Mouse (Mus musculus): ENCODE measurements around the gene Foxa1. TPM values are rescaled to one million over a fixed set of nuclear protein-coding genes. Genes with fewer than 3 reads are reported as not detected.

The Foxa1 gene
- polyA plus RNA-seq, 1 experiment = not detected

- Histone ChIP-seq H3K4me3 (ENCODE audit: insufficient read depth, low read length) (no peak overlapping the region), H3K4me1 (ENCODE audit: control insufficient read depth, insufficient read depth, low read length) (no peaks in the 10 kb centered on the region), H3K27ac (ENCODE audit: insufficient read depth, low read length) (no peak overlapping the region)
- TF ChIP-seq CTCF (IDR thresholded peaks at IDR 0.05; ENCODE audit: extremely low read depth, insufficient read depth, low read length) = no peak
- TF ChIP-seq POLR2A (IDR thresholded peaks at IDR 0.05; ENCODE audit: extremely low read depth, insufficient read depth, low read length) = no peak
These were observed 4.6 kb downstream of the Foxa1 start for GRCm38 (mm10) chr12:57541931-57542745.

GRCm38 (mm10) chr12:57541118-57541517 lies 5.6 kb downstream of the Foxa1 start:
- no peak overlapping the region for H3K4me3 ChIP-seq (ENCODE audit: insufficient read depth, low read length)
- no peaks in the 10 kb centered on the region for H3K4me1 ChIP-seq (ENCODE audit: control insufficient read depth, insufficient read depth, low read length)
- H3K27ac ChIP-seq (ENCODE audit: insufficient read depth, low read length) = no peak overlapping the region
- TF ChIP-seq POLR2A (IDR thresholded peaks at IDR 0.05; ENCODE audit: extremely low read depth, insufficient read depth, low read length) (no peak), CTCF (IDR thresholded peaks at IDR 0.05; ENCODE audit: extremely low read depth, insufficient read depth, low read length) (no peak)

GRCm38 (mm10) chr12:57539551-57539985 lies 7.1 kb downstream of the Foxa1 start:
- H3K4me3 ChIP-seq (ENCODE audit: insufficient read depth, low read length) = no peak overlapping the region
- no peak overlapping the region for H3K27ac ChIP-seq (ENCODE audit: insufficient read depth, low read length)
- no peak for TF ChIP-seq POLR2A (IDR thresholded peaks at IDR 0.05; ENCODE audit: extremely low read depth, insufficient read depth, low read length)
- no peak for TF ChIP-seq CTCF (IDR thresholded peaks at IDR 0.05; ENCODE audit: extremely low read depth, insufficient read depth, low read length)
- H3K4me1 ChIP-seq (ENCODE audit: control insufficient read depth, insufficient read depth, low read length) = no peaks in the 10 kb centered on the region

DNA sequence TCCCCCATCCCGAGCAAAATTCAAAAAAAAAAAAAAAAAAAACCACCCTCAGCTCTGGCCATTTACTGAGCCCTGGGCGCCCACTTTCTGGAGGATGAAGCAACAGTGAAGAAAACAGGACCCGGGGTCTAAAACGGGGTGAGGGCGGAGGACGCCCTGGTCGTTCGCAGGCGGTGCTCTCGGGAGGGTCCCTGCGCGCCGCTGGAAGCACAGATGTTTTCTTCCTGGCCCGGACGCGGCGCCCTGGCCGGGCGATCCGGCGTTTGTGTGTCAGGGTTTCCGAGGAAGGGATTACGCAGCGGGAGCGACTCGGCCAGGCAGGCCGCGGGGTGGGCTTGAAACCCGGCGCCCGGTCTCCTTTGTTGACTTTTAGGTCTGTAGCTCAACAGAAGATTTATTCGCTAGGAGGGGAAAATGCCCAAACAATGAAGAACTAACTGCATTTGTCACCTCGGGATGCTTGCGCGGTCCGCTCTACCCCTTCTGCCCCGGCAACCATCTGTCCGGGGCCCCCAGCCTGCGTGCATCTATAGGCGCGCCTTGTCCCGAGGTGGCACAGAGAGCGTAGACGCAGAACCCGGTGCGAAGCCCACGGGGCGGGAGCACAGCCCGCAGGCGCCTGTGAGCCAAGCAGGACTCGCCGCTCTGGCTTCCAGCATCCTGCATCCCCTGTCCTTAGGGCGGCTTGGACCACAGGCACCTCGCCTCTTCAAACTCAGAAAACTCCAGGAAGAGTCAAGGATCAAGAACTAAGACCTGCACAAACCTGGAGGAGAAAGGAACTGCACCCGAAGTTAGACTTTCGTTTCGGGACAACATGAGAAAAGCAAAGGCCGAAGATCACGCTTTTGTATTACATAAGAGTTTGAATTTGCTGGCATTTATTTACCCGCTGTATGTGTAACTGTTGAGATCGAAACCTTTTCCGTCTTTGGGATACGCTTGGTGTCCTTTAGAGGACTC lies 7.8 kb downstream of the Foxa1 start:
- no peaks in the 10 kb centered on the region for H3K4me1 ChIP-seq (ENCODE audit: control insufficient read depth, insufficient read depth, low read length)
- no peak overlapping the region for H3K27ac ChIP-seq (ENCODE audit: insufficient read depth, low read length)
- TF ChIP-seq CTCF (IDR thresholded peaks at IDR 0.05; ENCODE audit: extremely low read depth, insufficient read depth, low read length) (no peak), POLR2A (IDR thresholded peaks at IDR 0.05; ENCODE audit: extremely low read depth, insufficient read depth, low read length) (no peak)
- H3K4me3 ChIP-seq (ENCODE audit: insufficient read depth, low read length) = no peak overlapping the region

- Histone ChIP-seq H3K4me1 (ENCODE audit: control insufficient read depth, insufficient read depth, low read length) (no peaks in the 10 kb centered on the region), H3K27ac (ENCODE audit: insufficient read depth, low read length) (no peak overlapping the region), H3K4me3 (ENCODE audit: insufficient read depth, low read length) (no peak overlapping the region)
- TF ChIP-seq POLR2A (IDR thresholded peaks at IDR 0.05; ENCODE audit: extremely low read depth, insufficient read depth, low read length) (no peak), CTCF (IDR thresholded peaks at IDR 0.05; ENCODE audit: extremely low read depth, insufficient read depth, low read length) (no peak)
These were observed 8.7 kb downstream of the Foxa1 start for GRCm38 (mm10) chr12:57537791-57538587.

- Histone ChIP-seq H3K4me1 (ENCODE audit: control insufficient read depth, insufficient read depth, low read length) (no peaks in the 10 kb centered on the region), H3K4me3 (ENCODE audit: insufficient read depth, low read length) (no peak overlapping the region), H3K27ac (ENCODE audit: insufficient read depth, low read length) (no peak overlapping the region)
- no peak for TF ChIP-seq POLR2A (IDR thresholded peaks at IDR 0.05; ENCODE audit: extremely low read depth, insufficient read depth, low read length)
- TF ChIP-seq CTCF (IDR thresholded peaks at IDR 0.05; ENCODE audit: extremely low read depth, insufficient read depth, low read length) = no peak
These were observed 9.6 kb downstream of the Foxa1 start for GRCm38 (mm10) chr12:57536909-57537670.

DNA sequence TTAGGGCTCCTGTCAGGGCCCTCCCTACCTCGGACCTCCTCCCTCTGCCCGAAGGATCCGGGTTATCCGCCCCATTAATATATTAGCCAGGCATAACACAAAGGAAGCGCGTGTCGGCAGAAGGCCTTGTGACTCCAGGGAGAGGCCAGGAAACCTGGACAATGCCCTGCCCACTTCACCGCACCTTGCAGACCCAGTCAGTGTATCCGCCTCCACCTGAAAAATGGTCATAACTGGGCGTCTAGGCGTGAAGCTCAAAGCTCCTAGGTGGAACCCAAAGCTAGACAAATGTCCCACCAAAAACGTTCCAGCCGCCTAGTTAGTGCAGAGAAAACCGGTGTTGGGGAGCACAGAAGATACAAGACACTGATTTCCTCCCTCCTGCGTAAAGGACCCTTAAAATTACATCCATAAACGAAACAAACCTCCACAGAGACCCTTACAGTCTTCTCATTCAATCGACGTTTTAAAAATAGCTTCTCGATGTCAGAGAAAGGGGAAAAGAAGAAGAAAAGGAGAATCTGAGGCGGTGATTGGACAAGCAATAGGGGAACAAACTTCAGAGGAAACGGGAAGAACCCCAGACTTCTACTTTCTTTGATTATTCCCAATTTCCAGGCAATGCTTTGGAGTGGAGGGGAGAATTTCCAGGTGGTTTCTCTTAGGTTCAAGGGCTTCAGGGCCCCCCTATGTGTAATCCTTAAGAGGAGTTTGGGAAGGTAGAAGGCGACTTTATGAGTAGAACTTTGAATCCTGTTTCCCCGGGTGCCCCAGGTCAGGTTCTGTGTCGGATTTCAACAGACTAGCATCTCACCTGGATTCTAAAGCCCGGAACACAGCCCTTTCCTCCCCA lies 10.4 kb downstream of the Foxa1 start:
- no peak overlapping the region for H3K4me3 ChIP-seq (ENCODE audit: insufficient read depth, low read length)
- no peaks in the 10 kb centered on the region for H3K4me1 ChIP-seq (ENCODE audit: control insufficient read depth, insufficient read depth, low read length)
- TF ChIP-seq CTCF (IDR thresholded peaks at IDR 0.05; ENCODE audit: extremely low read depth, insufficient read depth, low read length) (no peak), POLR2A (IDR thresholded peaks at IDR 0.05; ENCODE audit: extremely low read depth, insufficient read depth, low read length) (no peak)
- H3K27ac ChIP-seq (ENCODE audit: insufficient read depth, low read length) = no peak overlapping the region

All from cortical plate, adult 2 months (tissue).